ENCODE assay signal across 9 mouse cellular contexts in genomic region chr14:55617822-55618221, GRCm38 (mm10). TPM values are rescaled to one million over a fixed set of nuclear protein-coding genes. Genes with fewer than 3 reads are reported as not detected.
DNase-seq lines count a peak whose midpoint lies in the region; ATAC-seq lines count a peak whose summit lies in the region.
"Had no signal": no experiment of that assay in that cellular context is flagged by ENCODE, and none has a peak within 500 bp of the region (broad histone marks: within the 10 kb centered on the region; RNA-seq: fewer than 3 reads in every experiment).

Rec8 (plus strand) TSS chr14:55618037.

- peaks cover 3% of the 10 kb centered on the region; the same call in 1 of the 2 replicates for H3K27me3 ChIP-seq in heart, embryonic 10.5 days (ENCODE audit: insufficient read depth, poor library complexity, severe bottlenecking)
- no peaks in the 10 kb centered on the region for H3K27me3 ChIP-seq in heart, embryonic 16.5 days (ENCODE audit: control insufficient read depth, insufficient read depth, low read length)
- H3K27me3 ChIP-seq: CH12.LX had no signal

- DNase-seq in heart, embryonic 10.5 days (ENCODE audit: low spot score) = peak; percentile 94
- DNase-seq in heart, adult 9 months (ENCODE audit: low spot score in 2 of 2) = no peak
- peak; percentile 67 to 77 for DNase-seq in cerebellum, postnatal 25 days
- peak; percentile 50 to 82 for DNase-seq in kidney, postnatal 25 days
- peak; percentile 41 for DNase-seq in telencephalon, adult 2 months (ENCODE audit: low read depth, low spot score)
- no peak for DNase-seq in right cerebral cortex, adult 18-20 months

- H3K4me2 ChIP-seq in heart, embryonic 16.5 days (ENCODE audit: low read depth, low read length) = peak within 1 kb of the TSS; percentile 61

- H3K4me1 ChIP-seq in heart, embryonic 10.5 days = peaks cover 28% of the 10 kb centered on the region
- peaks cover 10% of the 10 kb centered on the region for H3K4me1 ChIP-seq in heart, embryonic 16.5 days (ENCODE audit: control insufficient read depth, insufficient read depth, low read length)

- H3K9ac ChIP-seq in heart, embryonic 16.5 days (ENCODE audit: low read length) = peak within 1 kb of the TSS; percentile 38

- WGBS in heart, embryonic 10.5 days = 12% methylated on average over 21 of the region's 21 CpGs
- WGBS in heart, embryonic 16.5 days = 6% methylated on average over 21 of the region's 21 CpGs

- peak within 1 kb of the TSS; percentile 45 for H3K4me3 ChIP-seq in heart, embryonic 10.5 days
- peak within 1 kb of the TSS; percentile 33 for H3K4me3 ChIP-seq in heart, embryonic 16.5 days (ENCODE audit: low read length)

- H3K36me3 ChIP-seq in heart, embryonic 10.5 days = no peaks in the 10 kb centered on the region; the same call in 1 of the 2 replicates
- H3K36me3 ChIP-seq in heart, embryonic 16.5 days (ENCODE audit: control insufficient read depth, insufficient read depth) = no peaks in the 10 kb centered on the region

- H3K9me3 ChIP-seq in heart, embryonic 10.5 days = no peaks in the 10 kb centered on the region
- H3K9me3 ChIP-seq in heart, embryonic 16.5 days (replicated peaks; ENCODE audit: control insufficient read depth, low read length) = no peaks in the 10 kb centered on the region

- ATAC-seq in heart, embryonic 16.5 days (replicated peaks; ENCODE audit: extremely low read depth, insufficient read depth, low FRiP score) = peak; percentile 80
- peak; percentile 60 for ATAC-seq in megakaryocyte, adult 5-6 weeks (ENCODE audit: poor library complexity, severe bottlenecking)

- H3K27ac ChIP-seq in heart, embryonic 10.5 days = peak within 1 kb of the TSS; percentile 73
- H3K27ac ChIP-seq in heart, embryonic 16.5 days (ENCODE audit: low read length) = 0 out of 2 replicates have a peak within 1 kb of the TSS, but pooled peaks have one; percentile 16

RNA-seq across cellular contexts. Expression of gene Rec8, which starts in this region (rescaled TPM):
- 13.7 and 17.6 TPM in 2 replicates for polyA plus RNA-seq in heart, embryonic 10.5 days (2016; fragmentation: Nextera tagmentation; extraction: Ambion mirVana)
- polyA plus RNA-seq in heart, embryonic 16.5 days (2015; fragmentation: Nextera tagmentation; extraction: Ambion mirVana) = 4.8 and 7.3 TPM in 2 replicates
- 0.42 and 2.2 TPM in 2 replicates for total RNA-seq in megakaryocyte, adult 5-6 weeks (2015)
- total RNA-seq in megakaryocyte, adult 5-6 weeks (2017) = 0.15 and 2.2 TPM in 2 replicates
- total RNA-seq: CH12.LX had no signal

Comparison
In these comparisons a context has a peak if more than half of its experiments do, and no peak if none do; other contexts are left out.
1. DNase-seq: peak in heart, embryonic 10.5 days (single experiment), cerebellum, postnatal 25 days (2 of 2), kidney, postnatal 25 days (2 of 2) and telencephalon, adult 2 months (single experiment); none in heart, adult 9 months (0 of 2) and right cerebral cortex, adult 18-20 months (single experiment).